In the genomic region with DNA sequence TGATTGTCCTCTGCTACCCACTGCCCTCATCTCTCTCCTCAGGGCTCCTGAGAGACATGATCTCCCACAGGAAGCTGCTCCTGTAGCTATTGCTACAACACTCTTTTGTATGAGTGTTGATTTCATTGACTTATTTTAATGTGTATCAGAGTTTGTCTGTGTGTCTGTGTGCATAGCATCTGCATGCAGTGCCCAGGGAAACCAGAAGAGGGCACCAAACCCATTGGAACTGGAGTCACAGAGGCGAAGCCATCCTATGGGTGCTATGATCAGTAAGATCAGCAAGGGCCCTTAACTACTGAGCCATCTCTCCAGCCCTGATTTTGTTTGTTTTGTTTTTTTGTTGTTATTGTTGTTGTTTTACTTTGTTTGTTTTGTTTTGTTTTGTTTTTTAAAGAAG, we compare ENCODE assay signal across 9 mouse cellular contexts. TPM values are rescaled to one million over a fixed set of nuclear protein-coding genes. Genes with fewer than 3 reads are reported as not detected.
A peak's percentile ranks its signal among the peaks of the same experiment; 100 is the strongest.
DNase-seq lines count a peak whose midpoint lies in the region; ATAC-seq and TF ChIP-seq lines count a peak whose summit lies in the region.
"Had no signal": no experiment of that assay in that cellular context is flagged by ENCODE, and none has a peak within 500 bp of the region (broad histone marks: within the 10 kb centered on the region; RNA-seq: fewer than 3 reads in every experiment).

No protein-coding gene starts in this region.

- H3K4me1 ChIP-seq in hindbrain, embryonic 11.5 days (replicated peaks; ENCODE audit: control insufficient read depth, insufficient read depth, low read length), result no peaks in the 10 kb centered on the region
- H3K4me1 ChIP-seq in hindbrain, embryonic 12.5 days, result no peaks in the 10 kb centered on the region; the same call in 1 of the 2 replicates
- H3K4me1 ChIP-seq in liver, embryonic 14.5 days (replicated peaks; ENCODE audit: control insufficient read depth in 2 of 2, insufficient read depth in 2 of 2, low read length in 1 of 2), result no peaks in the 10 kb centered on the region

- DNase-seq in hindbrain, embryonic 11.5 days (ENCODE audit: low spot score), result peak; percentile 74
- peak; percentile 74 for DNase-seq in 416B (ENCODE audit: low read depth)
- DNase-seq in CD4-positive helper T cell, adult 2 months (ENCODE audit: low read depth, low spot score), result peak; percentile 48
- peak; percentile 50 to 65 for DNase-seq in cerebellum, postnatal 25 days
- DNase-seq in liver, embryonic 14.5 days (ENCODE audit: low read depth in 3 of 3, low spot score in 3 of 3), result no peak
- DNase-seq in spleen, postnatal 4 days (ENCODE audit: low spot score in 2 of 2), result peak; percentile 63 to 86
- no peak for DNase-seq in right cerebral cortex, adult 18-20 months

- no peak overlapping the region for H3K27ac ChIP-seq in hindbrain, embryonic 11.5 days (ENCODE audit: low read depth, low read length)
- no peak overlapping the region for H3K27ac ChIP-seq in hindbrain, embryonic 12.5 days
- H3K27ac ChIP-seq in liver, embryonic 14.5 days, result no peak overlapping the region

- no peak for TF ChIP-seq EP300 in liver, embryonic 14.5 days (IDR thresholded peaks at IDR 0.05; ENCODE audit: low read depth)

- 48% methylated on average over 1 of the region's 1 CpGs for whole genome bisulfite sequencing in hindbrain, embryonic 11.5 days
- 43% methylated on average over 1 of the region's 1 CpGs for WGBS in hindbrain, embryonic 12.5 days
- 38% methylated on average over 1 of the region's 1 CpGs for WGBS in liver, embryonic 14.5 days (ENCODE audit: insufficient replicate concordance)

- no peak overlapping the region for H3K4me2 ChIP-seq in hindbrain, embryonic 11.5 days (replicated peaks; ENCODE audit: low read depth, low read length)
- no peak overlapping the region for H3K4me2 ChIP-seq in hindbrain, embryonic 12.5 days (replicated peaks)
- H3K4me2 ChIP-seq in liver, embryonic 14.5 days (ENCODE audit: low read depth), result no peak overlapping the region

- peak; percentile 90 for TF ChIP-seq CTCF in liver, embryonic 14.5 days (IDR thresholded peaks at IDR 0.05; ENCODE audit: low read depth)

- H3K27me3 ChIP-seq in hindbrain, embryonic 11.5 days (ENCODE audit: control insufficient read depth, insufficient read depth, low read length), result no peaks in the 10 kb centered on the region
- no peaks in the 10 kb centered on the region for H3K27me3 ChIP-seq in hindbrain, embryonic 12.5 days
- H3K27me3 ChIP-seq in liver, embryonic 14.5 days (ENCODE audit: control insufficient read depth, insufficient read depth, low read length), result no peaks in the 10 kb centered on the region

- no peak overlapping the region for H3K9ac ChIP-seq in hindbrain, embryonic 11.5 days (ENCODE audit: low read depth, low read length)
- H3K9ac ChIP-seq in hindbrain, embryonic 12.5 days, result no peak overlapping the region
- no peak overlapping the region for H3K9ac ChIP-seq in liver, embryonic 14.5 days (replicated peaks)

- H3K4me3 ChIP-seq in hindbrain, embryonic 11.5 days (ENCODE audit: low read depth, low read length), result no peak overlapping the region
- H3K4me3 ChIP-seq in hindbrain, embryonic 12.5 days, result no peak overlapping the region
- H3K4me3 ChIP-seq in liver, embryonic 14.5 days (ENCODE audit: insufficient read depth in 1 of 2, low read depth in 2 of 2, low read length in 2 of 2), result no peak overlapping the region

- no peak for ATAC-seq in hindbrain, embryonic 11.5 days (ENCODE audit: low FRiP score)
- no peak for ATAC-seq in hindbrain, embryonic 12.5 days (ENCODE audit: low FRiP score)
- ATAC-seq in liver, embryonic 14.5 days (ENCODE audit: insufficient read depth), result no peak

- H3K36me3 ChIP-seq in hindbrain, embryonic 11.5 days (ENCODE audit: control insufficient read depth, insufficient read depth, low read length), result no peaks in the 10 kb centered on the region
- no peaks in the 10 kb centered on the region for H3K36me3 ChIP-seq in hindbrain, embryonic 12.5 days
- no peaks in the 10 kb centered on the region for H3K36me3 ChIP-seq in liver, embryonic 14.5 days (replicated peaks; ENCODE audit: control insufficient read depth, insufficient read depth, low read depth)

- no peaks in the 10 kb centered on the region for H3K9me3 ChIP-seq in hindbrain, embryonic 11.5 days (ENCODE audit: control insufficient read depth, low read length)
- H3K9me3 ChIP-seq in hindbrain, embryonic 12.5 days (replicated peaks), result no peaks in the 10 kb centered on the region
- no peaks in the 10 kb centered on the region for H3K9me3 ChIP-seq in liver, embryonic 14.5 days (ENCODE audit: control insufficient read depth, low read length)

RNA-seq across cellular contexts. Expression of gene Car6, which starts 7.2 kb away (rescaled TPM):
- 0.21 TPM in 1 of 2 replicates, not detected in the other for polyA plus RNA-seq in hindbrain, embryonic 11.5 days (2014; fragmentation: Nextera tagmentation; extraction: Ambion mirVana)
- polyA plus RNA-seq in hindbrain, embryonic 12.5 days (2016; fragmentation: Nextera tagmentation; extraction: Ambion mirVana), result 0.41 TPM in 1 of 2 replicates, not detected in the other
- 0.02 and 0.17 TPM in 2 replicates for polyA plus RNA-seq in liver, embryonic 14.5 days (2012; rRNA removed)
- 0.09 TPM in 1 of 2 replicates, not detected in the other for polyA plus RNA-seq in liver, embryonic 14.5 days (2014; fragmentation: Nextera tagmentation; extraction: Ambion mirVana)

RNA-seq across cellular contexts. Expression of gene Eno1, which starts 42.6 kb away (rescaled TPM):
- polyA plus RNA-seq in hindbrain, embryonic 11.5 days (2014; fragmentation: Nextera tagmentation; extraction: Ambion mirVana), result 1,515 and 1,668 TPM in 2 replicates
- 1,309 and 1,398 TPM in 2 replicates for polyA plus RNA-seq in hindbrain, embryonic 12.5 days (2016; fragmentation: Nextera tagmentation; extraction: Ambion mirVana)
- polyA plus RNA-seq in liver, embryonic 14.5 days (2012; rRNA removed), result 167 and 215 TPM in 2 replicates
- 451 and 488 TPM in 2 replicates for polyA plus RNA-seq in liver, embryonic 14.5 days (2014; fragmentation: Nextera tagmentation; extraction: Ambion mirVana)

RNA-seq across cellular contexts. Expression of gene Slc2a7, which starts 45.1 kb away (rescaled TPM):
- polyA plus RNA-seq in hindbrain, embryonic 11.5 days (2014; fragmentation: Nextera tagmentation; extraction: Ambion mirVana), result not detected in 2 replicates
- polyA plus RNA-seq in hindbrain, embryonic 12.5 days (2016; fragmentation: Nextera tagmentation; extraction: Ambion mirVana), result not detected in 2 replicates
- 0.04 TPM in 1 of 2 replicates, not detected in the other for polyA plus RNA-seq in liver, embryonic 14.5 days (2012; rRNA removed)
- 0.24 TPM in 1 of 2 replicates, not detected in the other for polyA plus RNA-seq in liver, embryonic 14.5 days (2014; fragmentation: Nextera tagmentation; extraction: Ambion mirVana)
- polyA plus RNA-seq: gonadal fat pad, adult 2 months had no signal

Comparison
In these comparisons a context has a peak if more than half of its experiments do, and no peak if none do; other contexts are left out.
1. DNase-seq: peak in hindbrain, embryonic 11.5 days (single experiment), 416B (single experiment), CD4-positive helper T cell, adult 2 months (single experiment), cerebellum, postnatal 25 days (2 of 2) and spleen, postnatal 4 days (2 of 2); none in liver, embryonic 14.5 days (0 of 3) and right cerebral cortex, adult 18-20 months (single experiment).